Mouse (Mus musculus): ENCODE data around the gene Rcl1.

Rcl1 gene

DNA sequence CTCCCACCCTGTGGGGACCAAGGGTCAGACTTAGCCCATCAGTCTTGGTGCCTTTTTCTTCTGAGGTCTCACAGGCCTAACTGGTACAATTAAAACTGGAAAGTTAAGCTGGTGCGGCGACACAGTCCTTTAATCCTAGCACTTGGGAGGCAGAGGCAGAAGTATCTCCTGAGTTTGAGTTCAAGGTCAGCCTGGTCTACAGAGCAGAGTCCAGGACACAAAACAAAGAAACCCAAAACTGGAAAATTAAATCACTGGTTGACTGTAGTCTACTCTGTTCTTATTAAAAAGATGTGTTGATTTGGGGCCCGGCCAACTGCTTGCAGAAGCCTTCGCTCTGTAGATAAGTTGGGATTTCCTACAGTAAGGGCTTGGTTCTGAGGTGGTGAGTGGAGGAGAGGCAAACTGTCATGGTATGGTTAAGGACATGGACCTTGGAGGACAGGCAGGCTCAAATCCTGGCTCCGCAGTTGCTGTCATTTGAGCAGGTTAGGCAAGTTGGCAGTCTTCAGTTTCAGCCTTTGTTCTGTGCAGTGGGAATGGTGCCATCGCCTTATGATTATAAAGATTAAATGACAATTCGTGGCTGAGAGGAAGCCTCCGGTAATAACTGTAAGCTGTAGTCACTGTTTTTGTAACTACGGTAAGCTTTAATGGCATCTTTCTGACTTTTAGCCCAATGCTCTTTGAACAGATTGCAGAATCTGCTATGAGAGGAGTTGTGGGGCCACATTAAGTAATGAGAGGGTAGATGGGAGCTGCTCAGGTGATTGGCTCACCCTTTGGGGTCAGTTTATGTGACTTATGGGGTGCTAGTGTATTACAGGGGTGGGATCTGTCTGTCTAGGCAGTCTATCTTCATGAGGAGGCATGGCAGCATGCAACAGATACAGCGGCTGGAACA is 12.8 kb downstream of the Rcl1 start:
- DNase-seq (ENCODE audit: low spot score): no peak

DNA sequence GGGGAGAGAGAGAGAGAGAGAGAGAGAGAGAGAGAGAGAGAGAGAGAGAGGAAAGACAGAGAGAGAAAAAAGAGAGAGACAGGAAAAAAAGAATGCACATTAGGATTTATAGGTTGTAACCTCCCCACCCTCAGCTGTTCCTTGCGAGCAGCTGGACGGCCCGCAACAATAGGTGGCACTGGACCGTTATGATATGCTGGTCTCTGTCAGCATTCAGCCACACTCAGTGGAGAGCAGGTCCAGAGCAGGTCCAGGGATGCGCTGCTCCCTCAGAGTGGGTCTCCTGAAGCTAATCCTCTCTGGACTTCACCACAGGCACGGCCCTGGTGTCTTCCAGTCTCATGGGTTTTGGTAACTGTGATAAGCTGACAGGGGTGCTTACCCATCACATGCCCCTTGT is 15.6 kb downstream of the Rcl1 start:
- no peak for DNase-seq (ENCODE audit: low spot score)

DNA sequence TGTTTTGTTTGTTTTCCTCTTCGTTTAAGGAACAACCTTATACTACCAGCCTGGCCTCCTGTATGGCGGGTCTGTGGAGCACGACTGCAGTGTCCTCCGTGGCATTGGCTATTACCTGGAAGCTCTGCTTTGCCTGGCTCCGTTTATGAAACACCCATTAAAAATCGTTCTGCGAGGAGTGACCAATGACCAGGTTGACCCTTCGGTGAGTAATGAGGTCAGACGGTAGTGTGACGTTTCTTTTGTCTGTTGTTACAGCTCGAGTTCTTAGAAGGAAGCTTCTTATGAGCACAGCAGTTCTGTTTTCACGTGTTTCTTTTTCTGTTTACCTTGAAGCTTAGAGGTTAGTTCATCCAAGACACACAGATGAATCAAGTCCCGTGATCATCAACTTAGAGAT is 17.0 kb downstream of the Rcl1 start:
- no peak for DNase-seq (ENCODE audit: low spot score)

DNA sequence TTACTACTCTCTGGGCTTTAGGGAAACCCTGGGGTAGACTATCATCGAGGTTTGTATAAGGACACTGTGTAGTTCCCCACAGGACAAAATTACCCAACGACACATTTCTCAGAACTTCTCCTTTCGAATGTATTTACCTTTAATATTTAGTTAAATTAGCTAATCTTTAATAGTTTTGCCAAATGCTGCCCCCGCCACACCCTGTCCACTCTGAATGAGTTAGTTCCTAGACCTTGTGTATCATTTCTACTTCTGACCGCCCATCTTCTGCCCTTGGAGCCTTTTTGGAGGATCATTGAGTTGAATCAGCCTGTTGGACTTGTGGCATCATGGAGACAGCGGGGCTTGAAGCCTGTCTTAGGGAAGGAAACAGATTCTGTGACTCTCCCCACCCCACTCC is 19.1 kb downstream of the Rcl1 start:
- no peak for DNase-seq (ENCODE audit: low spot score)

DNA sequence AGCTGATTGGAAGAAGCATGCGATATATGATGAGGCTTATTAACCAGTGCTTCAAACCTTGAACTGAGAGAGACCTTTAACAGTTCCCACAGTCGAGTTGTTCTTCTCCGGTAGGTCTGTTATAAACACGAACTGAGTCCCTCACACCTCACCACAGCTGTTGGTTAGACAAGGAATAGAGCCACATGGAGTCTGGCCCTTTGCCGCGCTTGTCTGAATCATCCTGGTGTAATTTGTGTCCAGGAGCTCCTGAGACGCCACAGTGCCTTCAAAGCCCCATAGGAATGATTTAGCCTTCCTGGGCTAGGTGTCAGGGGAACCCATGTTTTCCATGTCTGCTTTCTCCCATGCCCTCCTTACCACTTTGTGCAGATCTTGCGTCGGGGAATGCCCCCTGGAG is 20.2 kb downstream of the Rcl1 start:
- DNase-seq (ENCODE audit: low spot score): no peak

DNA sequence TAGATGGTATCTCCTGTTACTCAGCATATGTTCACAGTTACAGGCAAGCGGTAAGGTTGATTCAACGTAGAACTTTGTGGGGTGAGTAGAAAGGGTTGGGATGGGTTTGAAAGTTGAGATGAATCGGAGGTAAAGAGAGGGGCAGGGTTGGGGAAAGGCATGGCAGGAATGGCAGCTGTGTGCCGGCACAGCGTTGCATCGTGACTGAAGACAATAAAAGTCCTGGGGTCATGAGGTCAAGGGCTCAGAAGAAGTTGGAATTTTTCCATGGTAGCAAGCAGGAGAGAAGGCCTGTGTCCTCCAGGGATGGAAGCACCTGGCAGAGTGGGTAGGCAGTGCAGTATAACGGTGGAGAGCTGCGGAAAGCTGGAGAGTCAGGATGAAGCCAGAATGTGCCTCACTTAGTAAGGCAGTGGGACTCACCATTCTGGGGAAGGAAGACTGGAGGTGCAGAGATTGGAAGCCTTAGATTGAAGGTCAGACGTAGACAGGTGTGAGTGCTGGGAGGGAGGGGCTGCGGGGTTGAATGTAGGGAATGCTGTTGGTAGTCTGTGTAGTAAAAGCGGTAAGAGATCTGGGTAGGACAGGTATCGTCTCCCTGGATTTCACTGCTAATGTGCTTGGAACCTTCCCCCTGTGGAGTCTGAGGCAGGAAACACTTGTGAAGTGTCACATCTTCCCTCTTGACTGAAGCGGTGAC is 23.9 kb downstream of the Rcl1 start:
- no peak for DNase-seq (ENCODE audit: low spot score)

DNA sequence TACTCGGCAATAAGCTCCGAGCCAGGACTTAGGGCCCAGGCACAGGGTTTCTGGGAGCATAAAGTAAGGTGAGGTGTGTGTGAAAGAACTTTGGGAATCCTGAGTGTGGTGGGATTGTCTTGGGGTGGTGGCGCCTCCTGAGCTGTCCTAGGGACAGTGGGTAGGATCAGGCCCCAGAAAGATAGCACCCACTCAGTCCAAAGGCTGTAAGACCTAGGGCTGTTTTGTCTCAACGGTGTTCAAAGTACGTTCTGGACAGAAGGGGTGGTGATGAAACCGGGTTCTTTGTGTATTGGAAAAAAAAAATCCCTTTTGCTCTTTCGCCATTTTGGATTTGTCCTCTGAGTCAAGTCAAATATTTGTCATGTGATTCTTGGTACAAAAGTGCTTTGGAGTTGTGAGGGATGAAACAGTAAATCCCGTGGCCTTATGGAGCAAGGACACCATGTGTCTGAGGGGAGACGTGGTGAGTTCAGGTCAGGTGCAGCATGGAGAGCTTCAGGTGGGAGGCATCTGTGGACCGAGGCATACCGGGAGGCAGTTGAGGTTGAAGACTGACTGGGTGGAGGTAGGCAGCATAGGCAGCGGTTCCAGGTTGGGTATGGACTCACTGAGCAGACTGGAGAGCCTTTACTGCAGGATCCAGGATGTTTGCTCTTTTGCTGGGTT is 25.3 kb downstream of the Rcl1 start:
- no peak for DNase-seq (ENCODE audit: low spot score)

DNA sequence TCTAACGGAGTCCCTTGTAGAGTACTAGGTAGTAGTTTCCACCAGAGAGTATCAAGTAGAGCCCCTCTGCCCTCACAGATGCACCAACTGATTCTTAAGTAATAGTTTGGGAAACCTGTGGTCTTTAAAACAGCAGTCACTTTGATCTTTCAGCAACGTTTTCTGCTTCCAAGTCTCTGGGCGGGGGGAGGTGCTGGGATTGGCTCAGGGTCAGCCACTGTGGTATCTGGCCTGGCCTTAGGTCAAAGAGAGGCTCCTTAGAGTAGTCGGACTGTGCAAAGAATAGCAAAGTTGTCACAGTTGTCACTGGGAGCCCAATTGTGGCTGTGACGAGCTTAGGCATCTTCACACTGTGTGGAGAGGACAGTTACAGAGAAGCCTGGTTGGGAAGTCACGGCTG is 26.2 kb downstream of the Rcl1 start:
- DNase-seq (ENCODE audit: low spot score): no peak

DNA sequence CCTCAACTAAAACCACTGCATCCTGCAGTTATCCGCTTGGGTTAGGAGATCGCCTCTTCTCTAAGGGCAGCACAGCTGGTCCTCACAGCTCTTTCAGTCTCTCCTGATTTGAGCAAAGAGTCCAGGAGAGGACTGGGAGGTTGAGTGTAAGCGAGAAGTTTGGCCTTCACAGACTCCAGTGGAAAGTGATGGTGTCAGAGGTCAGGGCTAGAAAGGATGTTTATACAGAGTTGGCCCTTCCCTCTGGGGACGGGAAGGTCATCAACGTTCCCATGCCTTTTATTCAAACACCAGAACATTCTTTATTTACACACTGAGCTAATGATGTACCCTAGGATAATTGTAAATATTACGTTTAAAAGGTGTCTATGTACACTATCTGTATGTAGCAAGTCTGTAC is 27.0 kb downstream of the Rcl1 start:
- DNase-seq (ENCODE audit: low spot score): no peak

DNA sequence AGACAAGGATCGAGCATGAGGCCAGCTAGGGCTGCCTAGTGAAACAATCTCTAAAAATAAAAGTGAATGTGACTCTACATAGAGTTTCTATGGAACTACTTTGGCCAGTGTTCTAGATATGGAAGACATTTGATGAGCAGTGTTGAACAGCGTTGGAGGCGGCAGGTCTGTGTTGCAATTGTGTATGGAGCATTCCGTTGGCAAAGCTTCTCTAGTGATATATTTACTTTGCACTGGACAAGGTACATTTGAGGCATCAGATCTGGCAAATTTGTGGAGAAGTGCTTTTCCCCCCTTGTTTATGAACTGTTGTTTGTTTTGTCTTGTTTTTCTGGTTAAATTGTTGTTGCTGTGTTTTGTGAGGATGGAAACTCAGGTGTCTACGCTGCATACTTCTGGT is 28.4 kb downstream of the Rcl1 start:
- no peak for DNase-seq (ENCODE audit: low spot score)

DNA sequence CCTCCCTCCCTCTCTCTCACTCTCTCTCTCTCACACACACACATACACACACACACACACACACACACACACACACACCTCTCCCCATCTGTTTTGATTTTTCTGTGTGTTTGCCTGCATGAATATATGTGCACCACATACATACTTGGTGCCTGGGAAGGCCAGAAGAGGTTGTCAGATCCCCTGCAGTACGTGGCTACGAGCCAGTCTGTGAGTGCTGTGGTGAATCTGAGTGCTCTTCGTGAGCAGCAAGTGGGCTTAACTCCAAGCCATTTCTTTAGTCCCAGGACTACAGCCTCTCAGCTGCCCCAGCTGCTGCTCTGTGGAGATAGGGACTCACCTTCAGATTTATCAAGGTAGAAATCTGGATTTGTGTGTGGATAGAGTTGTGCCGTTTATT is 30.0 kb downstream of the Rcl1 start:
- no peak for DNase-seq (ENCODE audit: low spot score)

DNA sequence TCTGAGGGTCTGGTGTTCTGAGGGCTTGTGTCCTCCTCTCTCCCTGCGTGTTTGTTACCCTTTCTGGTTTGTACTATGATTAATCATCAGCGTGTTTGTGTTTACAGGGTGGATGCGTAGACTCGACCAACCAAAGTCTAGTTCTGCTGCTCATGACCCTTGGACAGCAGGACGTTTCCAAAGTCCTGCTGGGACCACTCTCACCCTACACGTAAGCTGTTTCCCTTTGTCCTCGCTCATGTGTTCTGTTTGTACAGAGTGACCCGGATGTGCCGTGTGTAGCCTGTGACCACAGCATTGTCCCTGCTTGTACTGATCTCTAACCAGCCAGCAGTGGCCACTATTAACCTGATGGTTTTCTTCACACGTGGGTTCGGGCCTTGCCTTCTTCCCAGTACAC is 33.1 kb downstream of the Rcl1 start:
- no peak for DNase-seq (ENCODE audit: low spot score)

DNA sequence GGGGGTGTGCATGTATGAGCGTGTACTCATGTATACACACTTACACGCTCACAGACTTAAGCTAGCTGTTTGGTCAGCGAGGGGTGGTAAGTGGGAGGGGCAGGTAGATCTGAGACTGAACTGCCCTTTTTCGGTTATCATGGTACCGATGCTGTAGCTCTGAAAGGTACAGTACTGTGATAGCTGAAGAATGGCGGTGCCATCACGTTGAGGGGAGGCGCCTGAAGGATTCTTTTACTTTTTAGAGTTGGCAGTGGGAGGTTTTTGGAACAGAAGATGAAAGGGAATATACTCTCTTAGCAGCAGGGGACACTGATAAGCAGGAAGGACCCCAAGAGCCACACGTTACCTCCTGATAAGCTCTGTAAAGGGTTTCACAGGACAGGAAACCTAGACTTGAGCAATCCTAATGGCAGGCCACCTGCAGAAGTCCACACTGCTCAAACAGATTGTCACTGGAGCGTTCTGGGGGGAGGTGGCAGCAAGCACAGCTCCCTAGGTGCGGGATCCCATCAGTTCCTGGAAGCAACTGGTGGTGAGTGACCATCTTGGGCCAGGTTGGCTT is 34.1 kb downstream of the Rcl1 start:
- DNase-seq (ENCODE audit: low spot score): no peak

DNA sequence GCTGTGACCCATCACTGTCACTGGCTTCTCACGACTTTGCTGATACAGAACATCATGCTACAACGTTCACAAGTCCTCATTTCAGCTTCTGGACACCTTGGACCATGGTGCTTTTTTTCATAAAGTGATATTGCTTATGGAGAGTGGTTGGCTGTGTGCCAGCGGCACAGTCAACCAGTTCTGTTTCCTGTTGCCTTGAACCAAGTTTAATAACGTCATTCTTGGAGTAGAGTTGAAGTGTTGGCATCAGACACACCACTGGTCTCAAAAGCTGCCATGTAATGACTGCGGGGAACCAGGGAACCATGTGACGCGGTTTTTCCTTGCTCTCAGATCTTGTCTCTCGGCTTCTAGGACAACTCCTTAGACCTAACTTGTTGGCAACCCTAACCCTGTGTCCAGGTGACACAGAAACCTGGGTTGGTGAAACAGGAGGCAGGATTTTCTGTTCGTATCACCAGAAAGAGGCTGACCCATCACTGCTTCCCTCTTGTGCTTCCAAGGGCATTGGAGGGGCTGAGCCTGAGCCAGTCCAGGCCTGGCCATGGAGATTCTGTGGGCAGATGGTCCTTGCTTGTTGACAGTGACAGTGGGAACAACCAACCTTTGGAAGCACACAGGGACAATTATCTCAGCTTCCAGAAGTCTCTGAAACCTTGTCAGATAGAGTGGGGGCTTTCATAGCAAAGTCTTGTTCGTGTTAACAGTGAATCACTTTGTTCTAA is 37.5 kb downstream of the Rcl1 start:
- no peak for DNase-seq (ENCODE audit: low spot score)

DNA sequence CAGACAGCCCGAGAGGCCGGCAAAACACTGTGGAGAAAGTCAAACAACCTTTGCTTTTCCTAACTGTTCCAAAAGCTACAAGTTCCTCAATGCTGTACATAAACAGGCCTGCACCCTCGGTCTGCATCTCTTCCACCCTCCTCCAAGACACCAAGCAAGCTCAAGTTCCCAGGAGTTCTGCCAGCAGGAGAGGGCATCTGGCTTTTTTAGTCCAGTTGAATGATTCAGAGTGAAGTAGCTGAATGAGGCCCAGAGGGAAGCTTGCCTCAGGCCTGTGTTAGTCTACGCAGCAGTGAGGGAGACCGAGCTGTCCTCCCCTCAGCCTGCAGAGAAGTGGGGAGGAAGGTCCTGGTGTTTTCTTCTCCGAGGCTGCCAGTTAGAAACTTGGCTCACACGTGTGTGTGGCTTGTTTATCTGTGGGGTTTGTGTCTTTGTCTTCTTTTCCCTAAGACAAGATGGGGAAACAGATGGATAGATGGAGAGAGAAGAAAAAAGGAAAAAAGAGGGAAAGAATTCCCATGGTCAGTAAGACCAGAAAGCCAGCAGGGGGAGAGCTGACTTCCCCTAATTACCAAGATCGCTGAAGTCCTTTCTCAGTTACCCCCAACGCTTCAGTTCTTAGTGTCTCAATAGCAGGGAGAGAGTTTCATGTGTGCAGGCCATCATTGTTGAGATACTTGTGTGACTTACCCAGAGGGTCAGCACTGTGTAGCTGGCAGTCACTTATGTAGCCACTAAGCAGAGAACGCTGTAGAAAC is 38.7 kb downstream of the Rcl1 start:
- no peak for DNase-seq (ENCODE audit: low spot score)

DNA sequence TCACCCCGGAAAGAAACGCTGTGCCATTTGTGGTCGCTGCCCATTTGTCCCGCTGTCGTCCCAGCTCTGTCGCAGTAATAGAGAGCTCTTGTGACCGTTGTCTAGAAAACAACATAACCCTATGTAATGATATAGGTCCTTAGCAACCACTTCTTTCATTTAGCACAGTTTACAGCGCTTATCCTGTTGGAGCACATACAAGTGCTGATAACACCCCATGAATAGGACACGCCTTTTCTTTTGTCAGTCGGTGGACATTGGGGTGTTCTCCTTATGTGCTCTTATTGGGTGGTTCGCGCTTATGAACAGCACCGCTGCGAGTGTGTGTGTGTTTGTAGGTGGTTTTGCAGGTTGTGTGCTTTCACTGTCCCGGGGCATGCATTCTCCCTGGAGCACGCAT is 39.8 kb downstream of the Rcl1 start:
- DNase-seq (ENCODE audit: low spot score): no peak

DNA sequence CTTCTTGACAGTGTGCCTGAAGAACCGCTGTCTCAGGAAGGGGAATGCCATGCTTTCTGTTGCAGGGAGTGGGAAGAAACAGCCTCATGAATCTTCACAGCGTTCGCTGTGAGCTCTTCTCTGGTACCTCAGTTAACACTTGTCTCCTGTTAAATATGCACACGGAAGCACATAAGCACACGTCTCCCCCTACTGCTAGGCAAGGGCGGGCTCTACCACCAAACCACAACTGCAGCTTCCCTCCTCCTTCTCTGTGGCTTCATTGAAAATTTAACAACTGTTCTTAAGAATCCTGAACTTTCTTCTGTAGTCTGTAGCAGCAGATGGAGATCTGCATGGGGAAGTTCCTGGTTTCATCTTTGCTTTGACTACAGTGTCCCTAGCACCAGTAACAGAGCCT is 41.1 kb downstream of the Rcl1 start:
- DNase-seq (ENCODE audit: low spot score): no peak

DNA sequence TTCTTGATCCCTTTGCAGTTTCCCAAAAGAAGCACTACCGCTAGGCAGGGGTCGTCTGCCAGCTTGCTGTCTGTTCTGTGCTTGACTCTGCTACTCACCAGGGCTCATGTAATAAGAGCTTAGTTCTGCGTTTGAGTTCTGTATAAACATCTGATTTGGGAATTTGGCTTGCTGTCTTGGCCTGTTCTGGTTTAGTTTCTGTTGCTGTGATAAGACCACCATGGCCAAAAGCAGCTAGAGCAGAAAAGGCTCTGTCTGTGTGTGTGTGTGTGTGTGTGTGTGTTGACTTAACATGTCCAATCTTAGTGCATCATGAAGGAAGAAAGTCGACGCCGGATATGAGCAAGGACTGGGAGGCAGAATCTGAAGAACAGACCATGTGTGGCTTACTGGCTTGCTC is 44.2 kb downstream of the Rcl1 start:
- no peak for DNase-seq (ENCODE audit: low spot score)

DNA sequence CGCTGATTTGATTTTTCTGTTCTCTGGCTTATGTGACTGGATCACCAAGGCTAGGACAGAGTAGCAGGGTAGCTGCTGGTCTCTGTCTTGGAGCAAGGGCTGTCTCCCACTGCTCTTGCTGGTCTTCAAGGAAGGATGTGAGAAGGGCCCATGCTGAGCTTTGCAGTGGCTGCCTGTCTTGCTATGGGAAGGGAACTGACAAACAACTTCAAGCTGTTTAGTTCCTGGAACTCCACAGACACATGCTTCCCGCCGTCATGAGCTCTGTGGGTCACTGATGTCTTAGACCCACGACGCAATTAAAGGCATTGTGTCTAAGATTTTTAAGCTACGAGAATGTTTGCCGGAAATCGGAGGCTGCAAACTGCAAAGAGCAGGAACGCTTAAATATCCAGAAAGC is 45.6 kb downstream of the Rcl1 start:
- no peak for DNase-seq (ENCODE audit: low spot score)

DNA sequence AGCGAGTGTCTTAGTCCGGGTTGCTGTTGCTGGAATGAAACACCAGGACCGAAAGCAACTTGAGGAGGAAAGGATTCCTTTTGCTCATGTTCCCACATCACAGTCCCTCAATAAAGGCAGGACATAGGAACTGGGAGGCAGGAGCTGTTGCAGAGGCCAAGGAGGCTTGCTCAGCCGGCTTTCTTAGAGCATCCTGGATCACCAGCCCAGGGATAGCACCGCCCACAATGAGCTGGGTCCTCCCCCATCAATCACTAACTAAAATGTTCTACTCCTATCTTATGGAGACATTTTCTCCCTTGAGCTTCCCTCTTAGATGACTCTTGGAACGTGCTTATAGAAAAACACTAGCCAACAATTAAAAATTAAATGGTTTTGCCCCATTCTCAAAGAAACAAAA is 48.4 kb downstream of the Rcl1 start:
- no peak for DNase-seq (ENCODE audit: low spot score)

DNA sequence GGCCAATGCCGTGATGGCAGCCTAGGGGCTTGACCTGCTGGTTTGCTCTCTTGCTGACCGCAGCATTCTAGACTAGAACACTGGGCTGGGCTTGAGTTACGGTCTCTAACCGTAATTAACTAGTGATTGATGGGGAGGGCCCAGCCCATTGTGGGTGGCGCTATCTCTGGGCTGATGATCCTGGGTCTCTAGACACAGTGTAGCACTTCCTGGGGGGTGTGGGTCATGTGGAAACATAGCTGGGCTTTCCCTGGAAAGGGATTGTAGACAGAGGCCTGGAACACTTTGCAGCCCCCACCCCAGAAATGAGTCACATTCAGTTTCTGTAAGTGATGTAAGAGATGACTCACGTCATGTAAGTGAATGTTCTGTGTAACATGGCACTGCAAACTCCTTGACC is 48.9 kb downstream of the Rcl1 start:
- no peak for DNase-seq (ENCODE audit: low spot score)

Data from ovary, postnatal 36 days (tissue).